Mouse (Mus musculus) thymus, postnatal 36 days (tissue): ENCODE measurements around the gene Copb1.
"Not testable (repeated sequence)": the region's sequence is repeated elsewhere in the genome, so short reads cannot be mapped to it uniquely, and the experiment has no call there.

Source experiments
- DNase-seq, 2 experiments: peaks; one replicate each; pipeline ENCODE4 v3.0.0; 2022; ENCODE audit warnings: mixed read lengths in 2 of 2

The Copb1 gene

DNA sequence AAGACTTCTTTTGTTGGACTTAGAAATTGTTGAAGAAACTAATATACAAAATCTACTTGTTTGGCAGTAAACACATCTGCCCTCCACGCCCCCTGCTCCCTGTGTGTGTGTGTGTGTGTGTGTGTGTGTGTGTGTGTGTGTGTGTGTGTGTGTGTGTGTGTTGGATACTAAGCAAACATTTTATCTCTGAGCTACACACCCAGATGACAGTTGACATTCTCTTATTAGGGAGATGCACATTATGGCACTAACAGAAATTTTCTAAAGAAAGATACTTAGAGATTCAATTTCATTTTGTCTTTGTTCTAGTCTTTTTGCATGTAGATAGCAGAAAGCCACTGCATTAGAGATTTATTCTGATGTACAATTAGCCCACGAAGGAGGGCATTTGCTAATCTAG is 37.6 kb downstream of the Copb1 start:
- no peak for DNase-seq

DNA sequence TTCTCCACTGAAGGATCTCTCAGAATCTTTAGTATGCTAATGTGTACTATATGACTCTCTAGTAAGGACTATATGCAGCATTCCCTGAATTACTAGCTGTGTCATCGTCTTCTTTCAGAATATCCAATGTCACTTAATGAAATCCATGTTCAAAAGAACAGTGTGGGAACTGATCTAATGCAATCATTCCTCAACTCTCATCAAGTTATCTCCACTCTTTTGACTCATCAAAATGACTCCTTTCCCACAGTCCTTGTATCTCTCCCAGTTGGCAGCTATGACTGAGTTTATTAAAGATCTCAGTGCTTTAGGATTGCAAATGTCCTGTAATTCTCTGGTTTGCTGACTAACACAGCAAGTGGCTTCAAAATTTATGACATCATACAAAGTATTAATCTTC is 40.1 kb downstream of the Copb1 start:
- no peak for DNase-seq

DNA sequence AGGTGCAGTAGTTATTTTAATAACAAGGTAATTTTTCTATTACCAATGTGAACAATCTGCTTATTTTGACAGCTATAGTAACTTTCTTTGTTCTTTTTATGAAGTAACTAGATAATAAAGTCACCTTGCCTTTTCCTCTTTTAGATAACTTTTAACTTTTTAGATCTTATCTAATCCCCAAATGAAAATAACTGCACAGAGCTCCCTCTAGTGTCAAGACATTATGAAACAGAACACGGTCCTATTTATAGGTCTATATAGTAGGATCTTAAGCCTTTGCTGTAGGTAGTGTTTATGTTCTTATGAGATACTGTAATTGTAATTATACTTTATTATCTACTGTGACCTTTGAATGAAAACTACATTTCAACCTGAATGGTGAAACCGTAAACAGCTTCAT is 41.0 kb downstream of the Copb1 start:
- DNase-seq: no peak

DNA sequence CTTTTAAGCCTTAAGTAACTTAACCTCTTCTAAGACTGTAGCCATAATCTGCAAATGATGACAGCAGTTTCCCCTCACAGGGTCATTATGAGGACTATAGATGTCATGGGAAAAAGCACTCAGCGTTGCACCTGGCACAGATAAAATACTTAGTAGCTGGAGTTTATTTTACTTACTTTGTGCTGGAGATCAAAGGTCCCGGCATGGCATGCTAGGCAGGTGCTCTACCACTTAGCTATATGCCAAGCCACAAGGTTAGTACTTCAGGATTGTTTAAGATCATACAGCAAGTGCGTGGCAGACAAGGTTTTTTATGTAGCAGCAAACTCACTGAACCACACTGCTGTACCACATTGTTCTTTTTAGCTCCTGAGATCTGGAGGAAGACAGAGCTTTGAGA is 43.9 kb downstream of the Copb1 start:
- DNase-seq: peak; percentile 41 to 69

DNA sequence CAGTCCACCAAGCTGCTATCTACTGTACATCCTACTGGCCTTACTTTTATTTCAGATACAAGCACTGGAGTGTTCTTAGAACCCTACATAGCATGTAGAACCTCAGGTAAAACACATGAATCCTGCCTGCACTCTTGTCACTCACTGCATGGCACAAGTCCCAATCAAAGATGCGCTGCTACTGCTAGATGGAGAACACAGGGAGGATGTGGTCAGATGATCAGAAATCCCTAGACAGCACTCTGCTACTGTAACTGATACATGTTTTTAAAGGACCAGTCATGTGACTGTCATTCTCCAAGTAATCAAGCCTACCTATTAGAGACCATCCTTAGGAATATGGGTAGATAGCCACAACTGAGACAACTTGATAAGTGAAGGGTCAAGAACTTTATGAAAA is 44.7 kb downstream of the Copb1 start:
- no peak for DNase-seq

DNA sequence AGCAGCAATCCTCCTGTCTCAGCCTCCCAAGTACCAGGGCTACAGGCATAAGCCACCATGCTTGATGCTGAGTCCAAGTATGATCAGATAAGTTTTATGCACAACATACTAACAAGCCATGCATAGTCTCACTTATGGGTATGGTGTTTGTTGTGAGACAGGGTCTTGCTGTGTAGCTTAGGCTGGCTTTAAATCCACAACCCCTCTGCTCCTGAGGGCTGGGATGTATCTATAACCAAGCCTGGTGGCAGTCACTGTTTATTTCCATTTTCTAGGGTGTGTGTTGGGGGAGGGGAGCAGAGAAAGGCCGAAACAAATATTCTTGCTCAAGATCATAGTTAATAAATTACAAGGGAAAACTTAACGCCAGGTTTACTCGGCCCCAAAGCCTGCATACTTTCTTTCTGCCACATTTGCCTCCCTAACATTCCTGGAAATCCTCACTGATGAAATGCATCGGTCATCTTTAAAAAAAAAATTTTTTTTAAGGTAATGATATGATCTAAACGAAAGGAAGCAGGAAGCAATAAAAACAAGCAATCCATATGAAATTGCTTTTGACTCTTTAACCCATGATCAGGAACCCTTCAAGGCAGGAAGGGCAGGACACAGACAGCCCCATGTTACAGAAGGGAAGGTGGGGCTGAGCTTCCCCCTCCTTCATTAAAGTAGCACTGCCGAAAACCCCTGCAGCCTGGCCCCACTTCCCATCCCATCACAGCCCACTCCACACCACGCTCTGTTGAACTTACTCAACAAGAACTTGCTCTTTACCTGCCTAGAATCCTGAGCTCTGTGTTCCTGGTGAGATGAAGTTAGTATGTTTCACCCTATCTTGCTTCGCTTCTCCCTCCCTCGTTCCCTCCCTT is 50.8 kb downstream of the Copb1 start:
- DNase-seq: no peak

DNA sequence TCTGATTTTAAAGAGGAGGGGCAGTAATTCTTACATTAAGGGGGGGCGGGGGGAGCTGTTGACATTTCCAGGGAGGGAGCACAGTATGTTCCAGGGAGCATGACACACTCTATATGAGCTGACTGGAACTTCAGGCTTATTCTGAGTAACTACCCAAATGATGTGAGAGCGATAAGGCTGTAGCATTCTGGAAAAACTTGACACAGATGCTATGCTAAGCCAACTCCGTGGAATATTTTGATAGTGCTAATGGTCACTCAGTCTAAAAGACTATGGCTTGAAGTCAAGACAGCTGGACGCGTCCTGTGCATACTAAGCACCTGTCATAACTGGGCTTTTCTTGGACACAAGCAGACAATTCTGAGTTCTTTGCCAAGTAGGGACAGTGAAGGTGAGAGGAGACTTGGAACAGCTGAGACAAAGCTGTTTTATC is 51.5 kb downstream of the Copb1 start:
- DNase-seq: no peak

DNA sequence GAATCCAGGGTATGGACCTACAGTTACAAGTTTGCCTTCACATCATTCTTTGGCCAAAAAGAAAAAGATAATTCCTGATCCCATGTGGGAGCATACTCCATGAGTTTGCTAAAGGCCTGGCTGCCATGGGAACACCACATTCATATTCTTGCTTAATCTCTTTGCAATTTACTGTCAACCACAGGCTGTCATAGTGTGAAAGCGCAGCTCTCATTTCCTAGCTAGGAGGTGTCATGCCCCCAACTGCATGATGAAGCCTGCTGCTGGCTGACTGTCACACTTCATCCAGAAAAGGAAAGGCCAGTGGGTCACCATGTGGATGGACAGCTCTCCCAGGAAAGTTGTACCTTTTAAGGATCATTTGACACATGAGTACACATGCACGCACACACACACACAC is 53.9 kb downstream of the Copb1 start:
- no peak for DNase-seq

DNA sequence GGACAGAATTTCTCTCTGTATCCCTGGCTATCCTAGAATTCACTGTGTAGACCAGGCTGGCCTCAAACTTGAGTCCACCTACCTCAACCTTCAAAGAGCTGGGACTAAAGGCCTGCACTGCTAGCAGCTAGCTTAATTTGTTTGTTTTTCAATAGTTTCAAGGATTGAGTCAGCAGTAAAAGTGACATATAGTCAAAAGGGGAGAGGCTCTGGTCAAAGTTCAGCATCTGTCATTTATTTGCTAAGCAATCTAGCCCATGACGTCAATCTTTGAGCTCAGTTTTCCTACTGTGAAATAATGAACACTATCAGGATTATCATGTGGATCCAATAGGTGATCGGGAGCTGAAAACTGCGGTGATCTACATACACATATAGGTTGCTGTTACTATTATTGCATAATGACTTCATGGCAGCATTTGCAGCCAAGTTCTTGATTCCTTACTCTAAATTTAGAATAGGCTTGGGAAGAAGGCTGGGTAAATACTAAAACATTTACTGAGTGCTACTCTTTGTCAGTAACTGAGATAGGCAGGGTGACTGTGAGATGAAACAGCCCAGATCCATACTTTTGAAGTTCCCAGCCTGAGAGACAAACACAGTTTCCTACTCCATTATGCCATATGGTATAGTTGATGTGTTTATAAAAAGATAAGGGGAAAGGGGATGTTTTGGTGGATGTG is 54.9 kb downstream of the Copb1 start:
- no peak for DNase-seq

DNA sequence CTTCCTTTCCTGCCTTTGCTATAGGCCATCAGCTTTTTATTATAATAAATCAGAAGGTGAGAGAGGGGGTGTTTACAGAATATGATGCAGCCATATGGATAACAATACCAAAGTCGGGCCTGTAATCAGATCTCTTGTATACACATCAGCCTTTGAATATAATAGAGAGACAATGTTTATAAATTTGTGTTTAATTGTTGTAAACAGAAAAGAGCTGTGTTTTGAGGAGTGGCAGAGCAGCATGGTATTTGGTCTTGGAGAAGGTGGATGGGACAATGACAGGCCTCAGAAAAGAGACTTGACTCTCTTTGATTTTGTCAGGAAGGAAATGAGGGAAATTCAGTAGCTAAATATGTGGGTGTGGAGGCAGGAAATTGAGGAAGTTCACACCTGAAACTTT is 56.3 kb downstream of the Copb1 start:
- no peak for DNase-seq

DNA sequence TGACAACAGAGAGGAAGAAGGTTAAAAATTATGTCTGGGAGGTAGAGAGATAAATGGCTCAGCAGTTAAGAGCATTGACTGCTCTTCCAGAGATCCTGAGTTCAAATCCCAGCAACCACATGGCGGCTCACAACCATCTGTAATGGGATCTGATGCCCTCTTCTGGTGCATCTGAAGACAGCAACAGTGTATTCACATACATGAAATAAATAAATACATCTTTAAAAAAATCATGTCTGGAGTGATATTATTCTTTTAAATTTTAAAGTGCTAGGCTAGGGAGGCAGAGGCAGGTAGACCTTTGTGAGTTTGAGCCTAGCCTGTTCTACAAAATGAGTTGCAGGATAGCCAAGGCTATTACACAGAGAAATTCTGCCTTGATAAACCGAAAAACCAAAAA is 57.9 kb downstream of the Copb1 start:
- DNase-seq: not testable (repeated sequence)

DNA sequence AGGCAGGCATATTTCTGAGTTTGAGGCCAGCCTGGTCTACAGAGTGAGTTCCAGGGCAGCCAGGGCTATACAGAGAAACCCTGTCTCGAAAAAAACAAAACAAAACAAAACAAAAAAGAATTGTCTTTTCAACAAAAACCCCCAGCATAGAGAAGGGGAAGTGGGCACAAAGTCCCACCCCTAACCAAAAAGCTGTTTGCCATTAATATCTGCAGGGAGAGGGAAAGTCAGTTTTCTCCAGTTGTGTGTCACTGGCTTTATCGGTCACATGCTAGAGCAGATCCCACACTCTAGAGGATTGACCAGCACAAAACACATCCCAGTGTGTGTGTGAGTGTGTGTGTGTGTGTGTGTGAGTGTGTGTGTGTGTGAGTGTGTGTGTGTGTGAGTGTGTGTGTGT is 59.7 kb downstream of the Copb1 start:
- DNase-seq: not testable (repeated sequence)

DNA sequence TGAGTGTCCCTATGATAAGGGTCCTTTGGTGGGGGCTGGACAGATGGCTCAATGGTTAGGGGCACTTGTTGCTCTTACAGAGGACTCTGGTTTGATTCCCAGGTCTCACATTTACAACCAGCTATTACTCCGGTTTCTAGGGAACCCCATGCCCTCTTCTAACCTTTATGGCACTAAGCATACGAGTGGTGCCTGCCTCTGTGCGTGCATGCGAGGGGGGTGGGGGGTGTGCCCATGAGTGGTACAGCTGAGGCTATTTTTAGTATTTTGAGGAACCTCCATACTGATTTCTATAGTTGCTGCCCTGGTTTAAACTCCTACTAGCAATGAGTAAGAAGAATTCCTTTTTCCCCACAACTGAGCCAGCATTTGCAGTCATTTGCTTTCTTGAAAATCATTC is 60.3 kb downstream of the Copb1 start:
- no peak for DNase-seq

DNA sequence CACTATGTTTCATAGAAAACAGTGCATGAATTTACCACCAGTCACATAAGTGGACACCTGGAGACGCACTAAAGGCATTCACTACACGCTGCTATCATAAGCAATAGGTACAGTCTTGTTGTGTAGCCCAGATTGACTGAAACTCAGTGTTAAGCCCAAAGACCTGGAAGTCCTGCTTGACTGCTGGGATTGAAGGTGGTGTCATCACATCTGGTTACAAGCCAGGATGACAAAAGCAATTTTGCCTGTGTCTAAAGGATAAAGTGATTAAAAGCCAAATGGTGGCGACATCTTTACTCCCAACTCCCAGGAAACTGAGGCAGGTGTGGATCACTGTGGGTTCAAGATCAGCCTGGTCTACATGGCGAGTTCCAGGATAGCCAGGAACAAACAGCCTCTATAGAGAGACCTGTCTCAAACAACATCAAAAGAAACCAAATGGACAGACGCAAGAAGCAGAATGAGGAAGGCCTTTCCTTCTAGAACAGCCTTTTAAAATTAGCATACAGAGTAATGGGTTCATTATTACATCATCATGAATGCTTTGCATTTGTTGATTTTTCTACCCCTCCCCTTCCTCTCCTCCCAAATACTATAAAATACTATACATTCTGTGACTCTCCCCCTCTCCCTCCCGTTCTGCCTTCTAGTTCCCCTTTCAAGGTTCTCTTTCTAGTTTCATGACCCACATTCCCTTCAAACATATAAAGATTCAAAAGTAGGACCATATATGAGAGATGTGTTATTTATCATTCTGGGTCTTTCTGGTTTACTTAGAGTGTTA is 61.0 kb downstream of the Copb1 start:
- no peak for DNase-seq

DNA sequence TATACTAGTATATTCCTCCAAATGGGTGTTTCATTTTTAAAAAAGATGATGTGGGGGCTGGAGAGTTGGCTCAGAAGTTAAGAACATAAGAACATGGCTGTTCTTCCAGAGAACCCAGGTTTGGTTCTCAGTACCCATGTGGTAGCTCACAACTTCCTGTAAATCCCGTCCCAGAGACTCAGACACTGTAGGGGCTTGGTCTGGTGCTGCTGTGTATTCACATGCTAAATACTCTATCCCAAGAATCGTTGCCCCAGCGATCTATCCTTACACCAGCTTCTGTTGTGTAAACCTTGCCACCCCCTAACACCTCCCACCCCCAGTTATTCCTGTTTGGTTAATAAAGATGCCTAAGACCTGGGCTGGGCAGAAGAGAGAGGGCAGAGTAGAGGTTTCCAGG is 61.9 kb downstream of the Copb1 start:
- no peak for DNase-seq

DNA sequence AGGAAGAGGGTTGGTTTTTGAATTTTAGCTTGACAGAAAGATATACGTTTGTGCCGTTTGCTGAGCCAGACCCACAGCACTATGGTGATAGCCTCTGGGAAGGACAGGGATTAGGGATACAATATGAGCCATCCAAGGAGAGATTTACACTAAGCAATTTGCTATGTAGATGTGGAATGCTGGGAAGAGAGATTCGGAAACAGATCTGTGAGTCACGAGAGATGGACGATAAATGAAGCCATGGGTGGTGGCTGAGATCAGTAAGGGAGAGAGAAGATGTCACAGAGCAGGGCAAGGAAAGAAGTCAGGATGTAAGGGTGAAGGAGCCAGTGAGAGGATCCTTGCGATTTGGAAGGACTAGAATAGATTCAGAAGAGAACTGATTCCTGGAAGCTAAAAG is 71.1 kb downstream of the Copb1 start:
- DNase-seq: no peak

DNA sequence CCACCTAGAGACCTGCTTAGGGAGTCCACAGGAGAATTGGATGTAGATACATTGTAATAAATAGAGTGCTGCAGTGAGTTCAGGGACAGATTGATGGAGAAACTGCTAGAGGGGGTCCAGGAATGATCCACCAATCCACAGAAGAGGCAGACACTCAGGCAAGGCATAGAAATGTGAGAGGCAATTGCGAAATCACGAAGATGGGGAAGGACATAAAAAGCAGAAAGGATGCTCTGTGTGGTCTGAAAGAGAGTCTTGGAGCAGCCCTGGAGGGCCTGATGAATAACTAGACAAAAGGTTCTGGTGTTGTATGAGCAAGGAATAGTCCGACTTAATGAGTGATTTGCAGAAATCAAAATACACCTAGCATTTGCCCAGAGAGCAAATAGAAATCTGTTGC is 71.8 kb downstream of the Copb1 start:
- no peak for DNase-seq

DNA sequence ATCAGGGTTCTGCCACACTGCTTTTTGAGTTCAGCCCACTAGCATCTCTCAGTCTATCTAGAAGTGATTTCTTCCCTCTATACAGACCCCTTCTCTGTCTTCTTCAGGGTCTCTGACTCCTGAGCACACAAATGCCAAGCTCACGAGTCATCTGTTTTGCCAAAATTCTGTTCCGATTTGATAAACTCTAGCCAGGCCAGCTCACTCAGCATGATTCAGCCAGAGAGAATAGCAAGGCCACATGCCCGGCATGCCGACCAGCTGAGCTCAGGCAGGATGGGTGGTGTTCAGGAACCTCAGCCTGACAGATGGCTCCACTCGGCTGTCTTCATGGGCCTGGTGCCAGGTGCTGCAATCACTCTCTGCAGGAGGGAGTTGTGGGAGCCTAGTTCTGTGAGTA is 73.1 kb downstream of the Copb1 start:
- peak; percentile 49 to 67 for DNase-seq

DNA sequence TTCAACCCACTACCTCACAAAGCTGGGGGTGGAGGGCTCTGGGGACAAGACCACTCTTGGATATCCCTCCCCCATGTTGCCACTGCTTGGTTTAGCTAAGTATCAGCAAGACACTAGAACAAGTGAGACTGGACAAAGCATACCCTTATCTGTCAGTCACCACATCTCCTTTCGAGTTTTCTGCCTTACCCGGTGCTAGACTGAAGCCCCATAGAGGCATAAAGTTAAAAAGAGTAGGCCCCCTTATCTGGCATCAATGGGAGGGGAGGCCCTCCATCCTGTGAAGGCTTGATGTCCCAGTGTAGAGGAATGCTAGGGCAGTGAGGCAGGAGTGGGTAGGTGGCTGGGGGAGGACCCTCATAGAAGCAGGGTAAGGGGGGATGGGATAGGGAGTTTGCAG is 77.9 kb downstream of the Copb1 start:
- no peak for DNase-seq

DNA sequence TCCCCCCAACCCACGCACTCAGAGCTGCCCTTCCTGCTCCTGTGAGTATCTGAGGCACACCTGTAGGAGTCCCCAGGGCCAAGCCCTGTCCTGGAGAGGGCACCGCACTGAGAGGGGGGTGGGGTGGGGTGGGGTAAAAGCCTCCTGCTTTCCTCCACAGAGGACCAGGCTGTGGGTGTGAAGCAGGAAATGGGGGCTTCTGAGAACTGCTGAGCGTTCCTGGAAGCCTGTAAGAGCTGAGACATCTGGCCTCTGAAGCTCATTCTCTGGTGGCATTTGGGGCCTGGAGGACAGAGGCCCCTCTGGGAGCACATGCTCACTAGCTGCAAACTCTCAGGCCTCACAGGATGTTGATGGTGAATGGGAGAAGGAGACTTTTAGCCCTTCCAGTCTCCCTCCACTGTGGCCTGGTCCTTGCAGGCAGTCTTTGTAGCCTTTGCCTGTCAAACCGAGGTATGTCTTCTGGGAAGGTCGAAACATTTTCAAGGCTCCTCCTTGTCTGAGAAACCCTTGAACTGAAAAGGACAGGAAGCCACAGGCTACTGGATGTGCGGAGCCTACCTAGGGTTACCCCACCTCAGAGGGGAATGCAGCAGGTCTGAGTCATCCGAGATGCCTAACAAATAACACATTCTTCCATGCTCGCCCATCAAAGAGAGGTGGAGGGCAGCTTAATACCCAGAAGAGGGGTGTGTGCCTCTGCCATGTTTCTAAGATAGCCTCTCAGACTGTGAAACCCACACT is 83.0 kb downstream of the Copb1 start:
- DNase-seq: peak; percentile 48 to 72

DNA sequence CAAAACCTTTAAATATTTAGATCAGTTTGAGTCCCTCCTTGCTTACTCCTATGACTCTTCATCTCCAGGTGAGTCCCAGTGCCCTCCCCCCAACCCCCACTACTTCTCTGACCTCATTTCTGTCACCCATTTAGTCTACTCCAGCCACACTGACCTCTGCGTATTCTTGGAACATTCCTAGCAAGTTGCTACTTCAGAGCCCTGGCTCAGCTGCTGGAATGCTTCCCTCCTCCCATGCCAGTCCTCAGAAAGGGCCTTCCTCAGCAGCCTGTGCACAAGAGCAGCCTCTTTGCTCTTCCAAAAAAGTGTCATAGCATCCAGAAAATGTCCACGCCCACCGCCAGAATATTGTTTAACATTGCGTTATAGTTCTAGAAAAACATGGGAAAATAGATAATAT is 84.5 kb downstream of the Copb1 start:
- no peak for DNase-seq

DNA sequence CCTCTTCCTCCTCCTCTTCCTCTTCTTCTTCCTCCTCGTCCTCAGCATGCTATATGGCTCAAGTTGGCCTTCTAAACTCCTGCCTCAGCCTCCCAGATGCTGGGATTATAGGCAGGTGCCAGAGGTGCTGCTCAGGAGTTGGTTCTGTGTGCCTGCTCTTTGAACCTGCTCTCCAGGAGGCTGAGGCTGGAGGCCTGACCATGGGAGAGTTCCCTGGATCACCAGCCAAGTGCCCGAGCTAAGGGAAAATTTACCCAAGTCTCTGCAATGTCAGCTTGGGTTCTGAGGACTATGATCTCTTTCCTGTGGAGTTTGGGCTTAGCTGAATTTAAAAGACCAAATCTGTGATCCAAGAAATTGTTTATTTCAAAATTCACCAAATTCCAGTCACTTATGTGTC is 85.1 kb downstream of the Copb1 start:
- DNase-seq: no peak
